Mouse (Mus musculus) left cerebral cortex, postnatal 4 days (tissue): ENCODE results near the gene Gm10135. TPM values are rescaled to one million over a fixed set of nuclear protein-coding genes. Genes with fewer than 3 reads are reported as not detected.
"Not testable (repeated sequence)": the region's sequence is repeated elsewhere in the genome, so short reads cannot be mapped to it uniquely, and the experiment has no call there.

Experiments used
- DNase-seq: peaks from one replicate; pipeline ENCODE4 v3.0.0-alpha.2; 2022
- intact Hi-C: fragments of 180-260 bp; cut with DNase I; formaldehyde crosslinking; loops from one replicate; pipeline ENCODE4 v1.15.1; 2025
- total RNA-seq, 2 experiments: library from RNA; stranded (reverse); gene quantifications; 2 replicates each; pipeline ENCODE4 v1.2.3; 2021

Gm10135 gene
- not detected for total RNA-seq

DNA sequence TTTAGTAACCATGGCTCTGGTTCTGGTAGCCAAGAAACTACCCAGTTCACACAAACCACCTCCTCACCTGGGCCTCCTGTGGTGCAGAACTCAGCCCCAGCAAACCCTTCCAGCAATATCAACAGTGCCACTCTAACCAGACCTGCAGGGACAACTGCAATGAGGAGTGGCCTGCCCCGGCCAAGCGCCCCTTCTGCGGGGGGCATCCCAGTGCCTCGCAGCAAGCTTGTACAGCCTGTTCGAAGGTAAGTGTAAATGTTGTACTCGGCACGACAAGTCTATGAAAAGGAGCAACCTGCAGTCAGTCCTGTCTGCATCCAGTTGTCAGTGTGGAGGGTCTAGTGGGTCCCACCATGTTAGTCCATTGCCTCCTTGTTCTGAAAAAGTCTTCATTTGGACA lies at the start of gene Gm10135:
Gm10135 (minus strand) TSS at position 101 of the 400 bp plus-strand sequence.
- no peak for DNase-seq
- intact Hi-C loops, result no loop called here

DNA sequence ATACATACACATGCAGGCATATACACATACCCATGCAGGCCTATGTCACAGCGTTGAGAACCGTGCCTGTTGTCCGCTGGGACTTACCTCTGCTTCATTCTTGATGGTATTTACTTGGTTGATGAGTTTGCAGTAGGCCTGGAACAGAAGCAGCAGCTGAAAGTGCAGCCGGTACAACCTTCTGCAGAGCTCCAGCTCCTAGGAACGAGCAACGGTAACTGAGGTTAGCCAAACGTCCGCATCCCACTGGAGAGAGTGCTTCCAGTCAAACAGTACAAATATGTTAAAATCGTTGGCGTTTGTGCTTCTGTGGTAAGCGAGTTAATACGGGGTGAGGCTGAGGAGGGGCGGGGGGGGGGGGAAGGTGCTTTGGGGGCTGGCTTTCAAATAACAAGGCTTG lies 49.3 kb upstream of the Gm10135 start:
- DNase-seq, result no peak
- intact Hi-C loops, result no loop called here

DNA sequence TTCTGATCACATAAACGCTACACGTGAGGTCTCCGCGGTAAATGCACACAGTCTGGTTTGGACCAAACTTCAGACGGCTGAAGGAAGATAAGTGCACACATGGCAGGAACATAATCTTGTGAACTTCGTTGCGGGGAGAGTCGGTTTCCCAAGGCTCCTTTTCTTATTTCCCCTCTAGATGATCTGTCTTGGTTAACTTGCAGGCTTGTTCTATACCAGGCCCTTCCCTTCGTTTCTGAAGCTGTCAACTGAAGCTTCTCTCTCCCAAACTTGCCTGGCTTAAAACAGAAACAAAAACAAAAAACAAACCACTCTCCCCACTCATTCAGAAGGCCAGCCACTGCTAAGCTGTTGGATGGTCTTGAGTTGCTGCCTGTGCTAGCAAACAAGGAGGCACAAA lies 40.2 kb upstream of the Gm10135 start:
- DNase-seq, result no peak
- intact Hi-C loops, result no loop called here

DNA sequence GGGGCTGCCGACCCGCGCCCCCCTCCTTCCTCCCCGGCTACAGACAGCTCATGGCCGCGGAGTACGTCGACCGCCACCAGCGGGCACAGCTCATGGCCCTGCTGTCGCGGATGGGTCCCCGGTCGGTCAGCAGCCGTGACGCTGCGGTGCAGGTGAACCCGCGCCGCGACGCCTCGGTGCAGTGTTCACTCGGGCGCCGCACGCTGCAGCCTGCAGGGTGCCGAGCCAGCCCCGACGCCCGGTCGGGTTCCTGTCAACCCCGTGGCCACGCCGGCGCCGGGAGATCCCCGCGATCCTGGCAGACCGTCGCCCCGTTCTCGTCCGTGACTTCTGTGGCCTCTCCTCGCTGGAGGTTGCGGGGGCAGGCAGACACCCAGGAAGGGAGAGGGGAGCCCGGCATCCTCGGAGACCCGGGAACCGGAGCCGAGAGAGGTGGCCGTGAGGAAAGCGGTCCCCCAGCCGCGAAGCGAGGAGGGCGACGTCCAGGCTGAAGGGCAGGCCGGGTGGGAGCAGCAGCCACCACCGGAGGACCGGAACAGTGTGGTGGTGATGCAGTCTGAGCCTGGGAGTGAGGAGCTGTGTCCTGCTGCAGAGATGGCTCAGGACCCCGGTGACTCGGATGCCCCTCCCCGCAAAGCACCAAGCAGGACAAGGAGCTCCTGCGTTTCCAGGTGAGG lies 39.2 kb upstream of the Gm10135 start:
- DNase-seq, intact Hi-C loops: not testable (repeated sequence)

DNA sequence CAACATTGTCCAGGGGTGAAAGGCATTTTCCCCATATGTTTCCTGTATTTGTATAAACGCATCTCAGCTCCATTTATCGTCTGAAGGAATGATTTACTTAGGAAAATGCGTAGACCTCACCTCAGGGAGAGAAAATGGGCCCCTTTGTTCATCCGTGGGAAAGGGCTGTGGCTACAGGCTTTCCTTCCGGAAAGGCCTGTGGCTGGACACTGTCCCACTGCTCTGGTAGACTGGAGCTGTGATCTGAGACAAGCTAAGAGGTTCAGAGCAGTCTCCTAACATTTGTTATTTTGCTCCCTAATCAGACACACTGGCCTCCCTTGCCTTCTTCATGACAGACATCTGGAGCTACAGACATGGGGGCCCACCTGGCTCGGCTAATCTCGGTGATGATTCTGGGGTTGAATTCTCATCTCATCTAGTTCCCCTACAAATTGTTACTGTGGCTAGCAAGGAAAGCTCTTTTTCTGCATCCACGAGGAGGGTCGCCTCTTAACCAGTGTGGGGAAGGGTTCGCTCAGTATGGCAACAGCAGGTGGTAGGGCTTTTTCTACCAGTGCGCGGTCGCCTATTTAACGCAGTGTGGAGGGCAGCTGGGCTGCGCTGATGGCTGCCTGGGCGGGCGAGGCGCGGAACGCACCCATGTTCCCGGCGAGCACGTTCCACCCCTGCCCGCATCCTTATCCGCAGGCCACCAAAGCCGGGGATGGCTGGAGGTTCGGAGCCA lies 38.5 kb upstream of the Gm10135 start:
- DNase-seq, intact Hi-C loops: not testable (repeated sequence)

DNA sequence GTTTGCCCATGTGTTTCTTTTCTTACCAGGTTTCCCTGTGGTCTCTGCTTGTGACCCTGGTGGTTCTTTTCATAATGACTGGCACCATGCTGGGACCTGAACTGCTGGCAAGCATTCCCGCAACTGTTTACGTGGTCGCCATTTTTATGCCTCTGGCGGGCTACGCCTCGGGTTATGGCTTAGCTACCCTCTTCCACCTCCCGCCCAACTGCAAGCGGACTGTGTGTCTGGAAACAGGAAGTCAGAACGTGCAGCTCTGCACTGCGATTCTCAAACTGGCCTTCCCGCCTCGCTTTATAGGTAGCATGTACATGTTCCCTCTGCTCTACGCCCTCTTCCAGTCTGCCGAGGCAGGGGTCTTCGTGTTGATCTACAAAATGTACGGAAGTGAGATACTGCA lies 37.3 kb upstream of the Gm10135 start:
- DNase-seq, intact Hi-C loops: not testable (repeated sequence)

DNA sequence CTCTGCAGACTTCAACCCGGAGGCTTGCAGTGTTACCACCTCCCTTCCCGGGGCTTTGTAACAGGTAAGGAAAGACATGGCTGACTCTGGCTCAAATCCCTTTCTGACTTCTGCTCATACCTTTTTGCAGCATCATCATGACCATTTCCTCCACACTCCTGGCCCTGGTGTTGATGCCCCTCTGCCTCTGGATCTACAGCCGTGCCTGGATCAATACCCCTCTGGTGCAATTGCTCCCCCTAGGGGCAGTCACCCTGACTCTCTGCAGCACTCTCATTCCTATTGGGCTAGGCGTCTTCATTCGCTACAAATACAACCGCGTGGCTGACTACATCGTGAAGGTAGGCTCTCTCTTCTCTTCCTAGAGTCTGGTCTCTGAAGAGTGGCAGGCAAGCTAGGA lies 33.7 kb upstream of the Gm10135 start:
- DNase-seq, intact Hi-C loops: not testable (repeated sequence)

DNA sequence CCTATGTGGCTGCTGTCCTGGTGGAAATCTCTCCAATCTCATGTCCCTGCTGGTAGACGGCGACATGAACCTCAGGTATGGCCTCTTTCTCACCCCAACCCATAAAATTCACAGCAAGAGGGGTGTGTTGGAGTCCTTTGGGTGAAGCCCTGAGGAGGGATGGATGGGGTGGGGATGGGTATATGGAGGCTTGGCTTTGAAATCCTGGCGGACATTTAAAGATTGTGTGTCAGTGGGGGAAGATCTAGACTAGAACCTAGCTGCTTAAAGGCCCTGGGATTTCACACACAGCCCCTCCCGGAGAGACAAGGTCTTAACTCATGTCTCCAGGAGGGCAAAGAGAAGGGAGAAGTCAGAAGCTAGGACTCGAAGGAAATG lies 33.1 kb upstream of the Gm10135 start:
- DNase-seq, result no peak
- intact Hi-C loops, result no loop called here

DNA sequence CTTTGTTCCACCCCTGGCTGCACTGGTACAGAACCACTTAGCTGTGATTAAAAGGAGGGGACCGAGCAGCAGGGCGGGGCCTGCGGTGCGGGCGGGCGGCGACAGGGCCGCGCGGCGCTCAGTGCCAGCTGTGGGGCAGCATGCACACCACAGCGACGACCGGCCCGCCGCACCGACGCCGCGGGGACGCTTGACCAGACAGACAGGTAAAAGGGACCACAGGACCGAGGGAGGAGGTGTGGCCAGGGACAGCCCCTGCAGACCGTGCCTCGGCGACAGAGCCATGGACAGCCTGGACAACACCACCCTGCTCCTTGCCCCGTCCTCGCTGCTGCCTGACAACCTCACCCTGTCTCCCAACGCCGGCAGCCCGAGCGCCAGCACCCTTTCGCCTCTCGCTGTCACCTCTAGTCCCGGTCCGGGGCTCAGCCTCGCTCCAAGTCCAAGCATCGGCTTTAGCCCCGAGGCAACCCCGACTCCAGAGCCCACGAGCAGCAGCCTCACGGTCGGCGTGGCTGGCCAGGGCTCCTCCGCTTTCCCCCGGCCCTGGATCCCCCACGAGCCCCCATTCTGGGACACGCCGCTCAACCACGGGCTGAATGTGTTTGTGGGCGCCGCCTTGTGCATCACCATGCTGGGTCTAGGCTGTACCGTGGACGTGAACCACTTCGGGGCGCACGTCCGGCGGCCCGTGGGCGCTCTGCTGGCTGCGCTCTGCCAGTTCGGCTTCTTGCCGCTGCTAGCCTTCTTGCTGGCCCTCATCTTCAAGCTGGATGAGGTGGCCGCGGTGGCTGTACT lies 32.5 kb upstream of the Gm10135 start, which contains the start of gene Slc10a4:
Slc10a4 (plus strand) TSS at position 100 of the 798 bp plus-strand sequence.
- peak; percentile 18 for DNase-seq

DNA sequence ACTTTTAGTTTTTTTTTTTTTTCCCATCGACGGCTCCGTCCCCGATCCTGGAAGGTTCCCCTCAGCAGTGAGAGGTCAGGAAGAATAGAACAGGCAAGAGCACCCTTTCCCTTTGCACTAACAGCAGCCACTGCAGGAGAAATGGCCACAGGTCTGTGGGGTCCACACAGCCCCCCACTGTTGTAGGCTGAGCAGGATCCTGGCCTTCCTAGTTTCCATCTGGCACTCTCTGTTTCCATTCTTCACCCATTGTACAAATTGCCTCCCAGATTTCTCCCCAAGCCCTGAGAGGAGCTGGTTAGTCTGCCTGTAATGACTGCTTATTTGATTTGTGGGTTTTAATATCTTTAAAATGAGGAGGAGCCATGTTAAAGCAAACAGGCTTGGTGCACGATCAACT lies 29.5 kb upstream of the Gm10135 start:
- intact Hi-C loops, result loop anchor here (5.0 kb wide), 1 partner anchor 412 kb away; no protein-coding TSS in a partner anchor
- DNase-seq, result no peak

More for the DNA sequence above, 32.5 kb upstream of the Gm10135 start, which contains the start of gene Slc10a4:
- intact Hi-C loops, result no loop called here

DNA sequence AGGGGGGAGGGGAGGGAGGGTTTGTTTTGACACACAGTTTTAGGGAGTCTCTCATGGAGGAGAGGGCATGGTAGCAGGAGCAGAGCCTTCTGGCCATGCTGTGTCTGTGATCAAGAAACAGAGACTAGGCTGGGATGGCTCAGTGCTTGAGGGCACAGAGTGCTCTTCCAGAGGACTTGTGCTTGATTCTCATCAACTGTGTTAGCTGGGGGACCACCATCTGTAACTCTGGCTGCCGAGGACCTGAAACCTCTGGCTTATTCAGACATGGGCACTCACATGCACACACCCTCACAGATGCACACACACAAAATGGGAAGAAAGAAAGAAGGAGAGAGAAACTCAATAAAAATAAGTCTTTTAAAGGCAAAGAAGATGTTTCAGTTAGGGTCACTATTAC lies 24.0 kb upstream of the Gm10135 start:
- intact Hi-C loops, DNase-seq: not testable (repeated sequence)

DNA sequence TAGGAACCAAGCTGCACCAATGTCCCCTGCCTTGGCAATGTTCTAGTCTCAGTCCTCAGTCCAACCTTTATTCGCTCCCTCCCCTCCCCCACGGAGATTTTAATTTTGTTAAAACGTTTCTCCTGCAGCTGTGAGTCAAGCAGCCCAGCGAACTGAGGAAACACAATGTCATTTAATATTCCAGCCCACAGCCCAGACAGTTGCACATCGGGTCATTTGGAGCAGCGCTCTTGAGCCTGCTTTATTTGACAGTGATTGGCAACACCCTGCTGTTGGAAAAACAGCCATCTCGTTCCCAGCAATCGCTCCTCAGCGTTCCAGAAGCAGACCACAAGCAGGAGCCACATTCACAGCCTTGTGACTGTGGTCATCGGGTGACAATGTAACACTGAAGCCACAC lies 20.9 kb upstream of the Gm10135 start:
- DNase-seq, result no peak
- intact Hi-C loops, result no loop called here

DNA sequence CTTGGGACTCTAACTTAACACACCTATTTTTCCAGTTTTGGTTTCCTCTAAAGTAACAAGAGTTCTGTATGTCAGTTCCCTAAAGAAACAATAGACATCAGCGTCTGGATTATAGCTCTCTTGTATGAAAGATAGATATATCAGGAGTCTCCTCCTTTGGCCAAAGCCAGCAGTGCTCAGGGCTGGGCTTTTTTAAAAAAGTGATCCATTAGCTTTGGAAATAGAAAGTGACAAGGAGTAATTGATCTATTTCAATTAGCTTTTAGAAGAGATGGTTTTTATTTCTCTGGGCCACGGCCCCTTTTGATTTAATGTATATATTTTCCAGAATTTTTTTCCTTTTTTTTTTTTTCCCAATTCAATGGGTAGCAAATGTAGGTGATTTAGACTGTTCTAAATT lies 20.4 kb upstream of the Gm10135 start:
- intact Hi-C loops, result no loop called here
- DNase-seq, result no peak

DNA sequence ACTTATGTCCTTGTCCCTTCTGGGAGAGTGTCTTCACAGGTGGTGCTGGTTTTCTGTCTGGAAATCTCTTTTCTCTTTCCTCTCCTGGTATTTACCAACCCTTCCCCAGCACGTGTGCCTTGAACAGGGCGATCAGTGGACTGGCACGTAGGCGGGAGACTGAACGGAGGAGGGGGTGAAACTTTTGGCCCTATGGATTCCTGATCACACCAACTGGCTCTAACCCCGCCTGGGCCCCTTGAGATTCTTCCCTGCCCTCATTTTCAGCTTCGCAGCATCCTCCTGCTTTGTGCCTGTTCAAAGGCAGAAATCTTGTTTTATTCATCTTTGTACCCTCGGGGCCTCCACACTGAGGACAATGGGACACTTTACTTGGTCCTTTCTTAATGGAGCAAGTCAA lies 19.9 kb upstream of the Gm10135 start:
- intact Hi-C loops, result no loop called here

DNA sequence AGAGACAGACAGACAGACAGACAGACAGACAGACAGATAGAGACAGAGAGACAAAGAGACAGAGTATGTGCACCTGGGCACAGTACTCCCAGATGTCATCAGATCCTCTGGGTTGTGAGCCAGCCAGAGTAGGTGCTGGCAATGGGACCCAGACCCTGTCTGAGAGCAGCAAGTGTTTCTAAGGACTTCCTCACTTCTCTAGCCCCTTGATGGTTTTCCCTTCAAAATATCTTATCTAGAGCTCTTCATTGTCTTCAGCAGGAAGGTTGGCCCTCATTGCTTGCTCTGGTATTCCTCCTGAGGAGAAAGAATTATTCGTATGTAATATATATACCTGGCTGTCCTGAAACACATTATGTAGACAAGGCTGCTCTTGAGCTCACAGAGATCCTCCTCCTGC lies 18.0 kb upstream of the Gm10135 start:
- DNase-seq, result no peak
- intact Hi-C loops, result no loop called here

More for the DNA sequence above, 19.9 kb upstream of the Gm10135 start:
- DNase-seq, result no peak

DNA sequence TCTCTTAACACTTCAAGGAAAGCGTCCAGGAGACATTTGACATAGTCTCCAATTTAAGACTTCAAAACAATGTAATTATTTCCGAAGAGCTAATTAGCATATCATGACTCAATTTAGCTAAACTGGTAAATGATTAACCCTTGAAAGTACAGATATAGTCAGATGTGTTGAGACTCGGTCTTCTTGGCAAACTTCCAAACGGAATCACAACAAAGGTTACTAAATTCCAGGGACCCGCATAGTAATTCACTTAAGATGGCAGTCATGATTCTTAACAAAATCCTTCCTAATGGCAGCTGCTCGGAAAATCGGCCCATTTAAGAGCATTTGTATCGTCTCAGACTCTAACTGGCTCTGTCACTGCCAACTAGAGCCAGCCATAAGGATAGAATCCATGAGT lies 15.3 kb upstream of the Gm10135 start:
- intact Hi-C loops, result loop anchor here (5.0 kb wide), 1 partner anchor 73 kb away; no protein-coding TSS in a partner anchor
- no peak for DNase-seq

DNA sequence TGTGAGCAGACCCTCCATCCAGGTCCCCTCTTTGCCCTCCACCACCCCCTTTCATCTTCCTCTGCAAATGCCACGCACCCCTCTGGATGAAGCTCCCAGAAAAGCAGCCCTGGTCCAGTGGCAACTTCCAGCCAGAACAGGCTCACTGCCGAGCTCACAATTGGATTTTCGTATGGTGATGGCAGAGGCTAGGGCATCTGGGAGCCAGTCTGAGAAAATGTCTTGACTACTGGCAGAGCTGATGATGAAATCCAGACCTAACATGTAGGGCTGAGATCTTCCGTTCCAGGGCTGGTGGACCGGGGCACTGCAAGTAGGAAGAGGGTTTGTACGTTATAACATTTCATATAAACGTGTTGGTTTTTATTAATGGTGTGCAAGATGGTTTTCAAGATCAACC lies 13.3 kb upstream of the Gm10135 start:
- no peak for DNase-seq
- intact Hi-C loops, result loop anchor here (5.0 kb wide), 1 partner anchor 75 kb away; no protein-coding TSS in a partner anchor

DNA sequence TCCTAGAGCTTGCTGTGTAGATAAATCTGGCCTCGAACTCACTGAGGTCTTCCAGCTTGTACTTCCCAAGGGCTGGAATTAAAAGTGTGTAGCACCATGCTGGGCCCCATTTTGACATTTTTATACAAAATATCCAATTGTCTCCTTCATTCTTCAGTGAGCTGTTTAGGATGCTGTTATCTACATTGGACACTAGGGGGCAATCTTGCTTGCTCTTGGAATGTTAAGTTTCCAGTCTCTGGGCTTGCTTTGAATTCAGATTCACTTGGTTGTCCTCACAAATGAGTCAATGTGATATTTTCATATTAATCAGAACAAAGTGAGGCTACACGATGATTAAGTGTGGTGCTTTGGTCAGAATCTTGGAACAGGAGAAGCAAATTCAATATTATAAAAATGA lies 9.6 kb upstream of the Gm10135 start:
- intact Hi-C loops, result loop anchor here (5.0 kb wide), 2 partner anchors 88 to 403 kb away; no protein-coding TSS in a partner anchor
- no peak for DNase-seq

DNA sequence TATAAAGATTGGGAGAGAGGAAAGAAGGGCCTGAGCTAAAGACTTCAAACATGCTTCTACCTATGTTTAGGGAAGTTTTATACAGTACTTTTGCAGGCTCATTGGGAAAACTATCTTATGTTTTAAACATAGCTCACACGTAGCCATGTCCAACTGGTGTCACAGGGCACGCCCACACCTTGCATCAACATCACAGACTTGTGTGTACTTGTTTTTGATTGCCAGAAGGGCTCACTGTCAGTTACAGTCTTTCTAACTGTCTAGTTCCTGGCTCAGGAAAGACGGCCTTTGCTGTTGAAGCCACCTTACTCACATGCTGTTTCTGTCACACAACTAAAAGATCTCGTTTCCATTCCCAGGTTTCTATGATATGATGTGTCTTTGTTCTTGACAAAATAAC lies 2.0 kb upstream of the Gm10135 start:
- intact Hi-C loops, result no loop called here
- no peak for DNase-seq

DNA sequence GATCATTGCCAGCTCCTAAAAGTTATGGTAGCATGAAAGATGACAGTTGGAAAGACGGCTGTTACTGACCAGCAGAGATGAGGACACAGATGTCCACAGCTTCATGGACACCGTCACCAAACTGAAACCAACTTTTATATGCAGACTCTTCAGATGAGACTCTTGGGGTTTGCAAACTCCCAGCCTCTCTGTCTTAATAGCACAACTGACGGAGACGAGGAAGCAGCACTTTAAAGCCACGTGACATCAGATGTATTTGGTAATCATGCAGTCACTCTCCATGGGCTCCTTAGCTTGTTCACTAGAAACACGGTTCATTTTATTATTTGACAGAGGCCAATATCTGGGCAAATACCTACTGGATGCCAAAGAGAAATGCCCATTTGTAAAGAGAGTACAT lies 1.5 kb upstream of the Gm10135 start:
- intact Hi-C loops, result no loop called here
- DNase-seq, result no peak

DNA sequence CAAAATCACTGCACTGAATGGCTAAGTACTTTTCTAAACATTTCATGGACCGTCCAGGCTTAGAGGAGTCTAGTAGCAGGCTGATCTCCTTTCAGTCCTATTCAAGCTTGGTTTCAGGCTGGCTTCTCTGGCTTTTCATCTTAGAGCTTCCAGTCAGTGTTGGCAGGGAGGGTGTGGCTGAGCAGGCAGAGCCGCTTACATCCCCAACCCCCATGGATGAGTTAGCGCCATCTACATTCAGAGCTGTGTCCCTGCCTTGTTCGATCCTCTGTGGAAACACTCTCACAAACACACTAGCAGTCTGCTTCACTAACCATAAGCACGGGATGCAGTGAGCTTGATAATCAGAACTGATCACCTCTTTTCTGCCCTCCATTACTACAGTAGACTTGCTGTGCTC lies 1.6 kb downstream of the Gm10135 start:
- intact Hi-C loops, result no loop called here
- no peak for DNase-seq
